Mouse (Mus musculus) ES-E14 (cell line): ENCODE measurements at regions not wholly inside any gene's neighbourhood (a gene's known extent, or its start where the extent isn't known, plus 50 kb on each side); places are given as distances from the start of the nearest gene placed in this dataset.

Experiments
- CHD2 ChIP-seq: IDR thresholded peaks from 2 replicates; pipeline ENCODE4 v1.6.1; 2014; ENCODE audit warnings: mild to moderate bottlenecking, low read depth, low read length, inconsistent platforms
- HCFC1 ChIP-seq: IDR thresholded peaks from 2 replicates; pipeline ENCODE4 v1.6.1; 2012; ENCODE audit warnings: low read length, inconsistent platforms, borderline replicate concordance; ENCODE audit not compliant: insufficient read depth
- MAFK ChIP-seq: IDR thresholded peaks from 2 replicates; pipeline ENCODE4 v1.6.1; 2014; ENCODE audit warnings: mild to moderate bottlenecking, low read depth, low read length, inconsistent platforms; ENCODE audit not compliant: insufficient read depth
- ZC3H11A ChIP-seq: IDR thresholded peaks from 2 replicates; pipeline ENCODE4 v1.6.1; 2012; ENCODE audit warnings: low read depth, mild to moderate bottlenecking, inconsistent platforms, low read length, borderline replicate concordance
- ZNF384 ChIP-seq: IDR thresholded peaks from 2 replicates; pipeline ENCODE4 v1.6.1; 2012; ENCODE audit warnings: low read depth, low read length, inconsistent platforms

- no peak for TF ChIP-seq HCFC1
- no peak for TF ChIP-seq CHD2
- TF ChIP-seq MAFK, result no peak
- TF ChIP-seq ZNF384, result no peak
- TF ChIP-seq ZC3H11A, result no peak
These were observed 342.3 kb downstream of the Adam3 start for GRCm38 (mm10) chr8:24383130-24383962.
